Mouse (Mus musculus) frontal cortex, adult (tissue): ENCODE results near the gene Pth1r.

Source experiments
- ATAC-seq: cut with Nextera tagmentation; 2 replicates; pipeline ENCODE4 v1.9.2; 2017; ENCODE audit warnings: mild to moderate bottlenecking, moderate library complexity, mixed read lengths; ENCODE audit not compliant: low TSS enrichment

Gene Pth1r

GRCm38 (mm10) chr9:110746961-110747360 is at the start of gene Pth1r:
Gene Pth1r (minus strand): TSS chr9:110747145.
- ATAC-seq = no peak

GRCm38 (mm10) chr9:110790462-110790861 is 43.5 kb upstream of the Pth1r start:
- ATAC-seq = no peak

- no peak for ATAC-seq
Observed at GRCm38 (mm10) chr9:110788169-110788568, 41.2 kb upstream of the Pth1r start.

- ATAC-seq = no peak
Observed at GRCm38 (mm10) chr9:110783611-110784010, 36.7 kb upstream of the Pth1r start.

- ATAC-seq = peak; percentile 29; the same call in 1 of the 2 replicates
Observed at GRCm38 (mm10) chr9:110781731-110782130, 34.8 kb upstream of the Pth1r start.

GRCm38 (mm10) chr9:110781256-110781721 is 34.3 kb upstream of the Pth1r start:
- ATAC-seq = peak; percentile 96

- no peak for ATAC-seq
Observed at GRCm38 (mm10) chr9:110779242-110779913, 32.4 kb upstream of the Pth1r start.

GRCm38 (mm10) chr9:110778559-110778958 is 31.6 kb upstream of the Pth1r start:
- no peak for ATAC-seq

GRCm38 (mm10) chr9:110778100-110778499 is 31.2 kb upstream of the Pth1r start:
- no peak for ATAC-seq

GRCm38 (mm10) chr9:110775269-110776022 is 28.5 kb upstream of the Pth1r start:
- no peak for ATAC-seq

GRCm38 (mm10) chr9:110774403-110775268 is 27.7 kb upstream of the Pth1r start:
- no peak for ATAC-seq

- ATAC-seq = no peak
Observed at GRCm38 (mm10) chr9:110772336-110772735, 25.4 kb upstream of the Pth1r start.

- ATAC-seq = no peak
Observed at GRCm38 (mm10) chr9:110763405-110763804, 16.5 kb upstream of the Pth1r start.

- no peak for ATAC-seq
Observed at GRCm38 (mm10) chr9:110762763-110763162, 15.8 kb upstream of the Pth1r start.

- ATAC-seq = no peak
Observed at GRCm38 (mm10) chr9:110760886-110761285, 13.9 kb upstream of the Pth1r start.

GRCm38 (mm10) chr9:110759265-110759664 is 12.3 kb upstream of the Pth1r start:
- ATAC-seq = no peak

- ATAC-seq = peak; percentile 47; the same call in 1 of the 2 replicates
Observed at GRCm38 (mm10) chr9:110758605-110759004, 11.7 kb upstream of the Pth1r start.

GRCm38 (mm10) chr9:110757816-110758215 is 10.9 kb upstream of the Pth1r start:
- no peak for ATAC-seq

- no peak for ATAC-seq
Observed at GRCm38 (mm10) chr9:110753773-110754172, 6.8 kb upstream of the Pth1r start.

- ATAC-seq = no peak
Observed at GRCm38 (mm10) chr9:110752917-110753435, 6.0 kb upstream of the Pth1r start.

- ATAC-seq = no peak
Observed at GRCm38 (mm10) chr9:110751412-110751811, 4.5 kb upstream of the Pth1r start.
